Mouse (Mus musculus) heart, adult 2 months (tissue): ENCODE results near the gene Kpna4. TPM values are rescaled to one million over a fixed set of nuclear protein-coding genes. Genes with fewer than 3 reads are reported as not detected.

Source experiments
- DNase-seq, 2 experiments: peaks; one replicate each; pipeline ENCODE4 v3.0.0; 2021
- H3K27ac ChIP-seq: fragments of 200-600 bp; 2 replicates; pipeline ENCODE4 v1.8.1; 2022
- H3K27me3 ChIP-seq: fragments of 200-500 bp; 2 replicates; pipeline ENCODE4 v1.6.1; 2012; ENCODE audit warnings: mild to moderate bottlenecking, low read length, inconsistent platforms, mixed read lengths; ENCODE audit not compliant: control insufficient read depth, insufficient read depth
- H3K36me3 ChIP-seq: fragments of 200-500 bp; 2 replicates; pipeline ENCODE4 v1.6.1; 2012; ENCODE audit warnings: low read length, inconsistent platforms; ENCODE audit not compliant: control insufficient read depth, insufficient read depth
- H3K4me1 ChIP-seq: fragments of 200-500 bp; 2 replicates; pipeline ENCODE4 v1.6.1; 2011; ENCODE audit warnings: low read length; ENCODE audit not compliant: control insufficient read depth, insufficient read depth
- H3K4me3 ChIP-seq: fragments of 200-600 bp; 2 replicates; pipeline ENCODE4 v1.8.1; 2022
- H3K79me2 ChIP-seq: fragments of 200-500 bp; replicated peaks from 2 replicates; pipeline ENCODE4 v1.6.1; 2012; ENCODE audit warnings: mild to moderate bottlenecking, inconsistent platforms, low read length, moderate library complexity, mixed read lengths; ENCODE audit not compliant: control insufficient read depth, insufficient read depth
- H3K9ac ChIP-seq: fragments of 200-500 bp; 2 replicates; pipeline ENCODE4 v1.6.1; 2012; ENCODE audit warnings: low read depth, mild to moderate bottlenecking, control low read depth, inconsistent platforms, low read length, mixed read lengths
- CTCF ChIP-seq: fragments of 200-600 bp; IDR thresholded peaks from 2 replicates; pipeline ENCODE4 v1.8.1; 2022; ENCODE audit warnings: antibody characterized with exemption, mild to moderate bottlenecking, moderate library complexity
- EP300 ChIP-seq: fragments of 200-500 bp; IDR thresholded peaks from 2 replicates; pipeline ENCODE4 v1.6.1; 2011; ENCODE audit warnings: low read depth, low read length, control low read depth; ENCODE audit not compliant: insufficient read depth
- POLR2A ChIP-seq: fragments of 200-500 bp; IDR thresholded peaks from 2 replicates; pipeline ENCODE4 v1.6.1; 2011; ENCODE audit warnings: mild to moderate bottlenecking, low read depth, low read length, control low read depth; ENCODE audit not compliant: insufficient read depth
- WGBS: fragments of 180-500 bp; shearing (Covaris S2); methylation state at CpG from one replicate; pipeline ENCODE4 v1.1.7; 2018; 5-methylcytosine and 5-hydroxymethylcytosine counted together
- intact Hi-C: fragments of 180-260 bp; cut with DNase I; formaldehyde crosslinking; loops from one replicate; pipeline ENCODE4 v1.15.1; 2025
- polyA plus RNA-seq: library from polyadenylated mRNA; depleted of rRNA; stranded (reverse); fragments of >200 nt; gene quantifications from 2 replicates; pipeline ENCODE4 v1.2.3, GENCODE M21; 2012
- total RNA-seq, 2 experiments: library from RNA; stranded (reverse); gene quantifications; 2 replicates each; pipeline ENCODE4 v1.2.3; 2021

Gene Kpna4
- total and polyA plus RNA-seq, 3 experiments, result 14.4 to 94.6 (median 81.5) TPM

DNA sequence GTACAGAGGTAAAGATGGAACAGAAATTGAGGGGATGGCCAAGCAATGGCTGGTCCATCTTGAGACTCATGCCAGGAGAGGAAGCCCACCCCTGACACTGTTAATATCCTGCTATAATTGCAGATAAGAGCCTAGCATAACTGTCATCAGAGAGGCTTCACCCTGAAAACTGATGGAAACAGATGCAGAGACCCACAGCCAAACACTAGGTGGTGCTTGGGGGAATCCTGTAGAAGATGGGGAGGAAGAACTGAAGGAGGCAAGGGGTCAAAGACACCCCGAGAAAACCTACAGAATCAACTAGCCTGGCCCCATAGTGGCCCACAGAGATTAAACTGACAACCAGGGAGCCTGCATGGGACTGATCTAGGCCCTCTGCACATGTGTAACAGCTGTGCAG lies 33.5 kb upstream of the Kpna4 start:
- intact Hi-C loops, result no loop called here
- no peak for DNase-seq
- H3K27ac ChIP-seq, result no peak overlapping the region
- H3K9ac ChIP-seq, result no peak overlapping the region
- no peaks in the 10 kb centered on the region for H3K27me3 ChIP-seq
- WGBS, result 55% methylated on average over 1 of the region's 1 CpGs
- no peaks in the 10 kb centered on the region for H3K36me3 ChIP-seq
- no peaks in the 10 kb centered on the region for H3K79me2 ChIP-seq
- TF ChIP-seq POLR2A (no peak), EP300 (no peak), CTCF (no peak)
- no peak overlapping the region for H3K4me3 ChIP-seq
- H3K4me1 ChIP-seq, result no peaks in the 10 kb centered on the region

DNA sequence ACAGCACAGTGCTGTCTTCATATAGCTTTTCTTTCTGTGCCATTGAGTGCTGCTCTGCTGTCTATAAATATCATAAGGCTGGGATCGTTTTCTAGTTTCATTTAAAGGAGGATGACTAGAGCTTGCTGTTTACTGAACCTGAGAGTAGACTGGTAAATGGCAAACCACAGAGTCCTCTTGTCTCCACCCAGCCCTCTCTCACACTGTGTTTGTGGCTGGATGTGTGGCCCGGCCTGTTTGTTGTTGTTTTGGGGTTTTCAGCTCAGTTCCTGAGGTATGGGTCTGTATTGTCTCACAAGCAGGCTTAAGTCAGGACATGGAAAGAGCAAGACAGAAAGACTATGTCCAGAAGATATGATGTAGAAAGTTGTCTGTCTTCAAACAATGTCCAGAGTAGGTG lies 32.6 kb upstream of the Kpna4 start:
- H3K27me3 ChIP-seq, result no peaks in the 10 kb centered on the region
- no peak for DNase-seq
- H3K4me3 ChIP-seq, result no peak overlapping the region
- intact Hi-C loops, result no loop called here
- no peak overlapping the region for H3K27ac ChIP-seq
- no peaks in the 10 kb centered on the region for H3K79me2 ChIP-seq
- H3K4me1 ChIP-seq, result no peaks in the 10 kb centered on the region
- 67% methylated on average over 2 of the region's 2 CpGs for WGBS
- H3K9ac ChIP-seq, result no peak overlapping the region
- H3K36me3 ChIP-seq, result no peaks in the 10 kb centered on the region
- TF ChIP-seq POLR2A (no peak), EP300 (no peak), CTCF (no peak)

DNA sequence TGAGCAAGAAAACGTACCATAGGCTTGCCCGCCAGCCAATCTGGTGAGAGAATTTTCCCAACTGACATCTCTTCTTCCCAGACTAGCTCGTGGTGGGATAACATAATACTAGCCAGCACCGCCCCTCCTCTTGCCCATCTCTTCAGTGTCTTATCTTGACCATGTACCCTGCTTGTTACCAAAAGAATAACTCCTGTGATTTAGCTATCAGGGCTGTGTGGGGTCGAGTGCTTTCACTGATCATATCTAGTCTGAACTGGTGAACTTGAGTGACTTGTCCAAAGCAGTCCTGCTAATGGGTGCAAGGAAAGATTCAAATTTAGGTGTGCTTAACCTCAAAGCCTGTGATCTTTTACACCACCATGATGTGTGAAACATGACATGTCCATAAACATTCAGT lies 31.0 kb upstream of the Kpna4 start:
- DNase-seq, result no peak
- no peak overlapping the region for H3K27ac ChIP-seq
- H3K27me3 ChIP-seq, result no peaks in the 10 kb centered on the region
- no peak overlapping the region for H3K4me3 ChIP-seq
- no peaks in the 10 kb centered on the region for H3K36me3 ChIP-seq
- no peaks in the 10 kb centered on the region for H3K79me2 ChIP-seq
- WGBS, result 76% methylated on average over 5 of the region's 5 CpGs
- intact Hi-C loops, result no loop called here
- no peak overlapping the region for H3K9ac ChIP-seq
- no peaks in the 10 kb centered on the region for H3K4me1 ChIP-seq
- TF ChIP-seq POLR2A (no peak), EP300 (no peak), CTCF (no peak)

DNA sequence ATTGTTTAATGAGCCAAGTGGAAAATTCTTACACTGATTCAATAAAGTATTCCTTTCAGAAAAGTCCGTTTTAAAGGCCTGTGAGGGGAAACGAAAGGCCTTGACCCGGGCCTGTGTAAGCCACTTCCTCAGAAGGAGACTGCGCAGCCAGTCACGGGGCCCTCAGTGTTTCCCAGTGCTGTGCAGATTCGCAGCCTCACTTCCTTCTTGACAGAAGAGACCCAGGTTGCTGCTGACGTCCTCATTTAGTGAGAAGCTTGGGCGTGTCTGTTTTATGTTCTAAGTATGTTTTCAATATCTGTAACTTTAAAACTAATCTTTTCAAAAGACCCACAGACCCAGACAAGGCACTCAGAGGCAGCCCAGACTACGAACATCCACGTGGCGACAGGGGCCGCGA lies 29.6 kb upstream of the Kpna4 start:
- Histone ChIP-seq H3K36me3 (no peaks in the 10 kb centered on the region), H3K9ac (no peak overlapping the region), H3K27me3 (no peaks in the 10 kb centered on the region), H3K79me2 (no peaks in the 10 kb centered on the region), H3K4me1 (no peaks in the 10 kb centered on the region), H3K4me3 (no peak overlapping the region), H3K27ac (no peak overlapping the region)
- intact Hi-C loops, result no loop called here
- TF ChIP-seq CTCF (no peak), POLR2A (no peak), EP300 (no peak)
- WGBS, result 65% methylated on average over 13 of the region's 13 CpGs
- peak; percentile 40 to 73 for DNase-seq

DNA sequence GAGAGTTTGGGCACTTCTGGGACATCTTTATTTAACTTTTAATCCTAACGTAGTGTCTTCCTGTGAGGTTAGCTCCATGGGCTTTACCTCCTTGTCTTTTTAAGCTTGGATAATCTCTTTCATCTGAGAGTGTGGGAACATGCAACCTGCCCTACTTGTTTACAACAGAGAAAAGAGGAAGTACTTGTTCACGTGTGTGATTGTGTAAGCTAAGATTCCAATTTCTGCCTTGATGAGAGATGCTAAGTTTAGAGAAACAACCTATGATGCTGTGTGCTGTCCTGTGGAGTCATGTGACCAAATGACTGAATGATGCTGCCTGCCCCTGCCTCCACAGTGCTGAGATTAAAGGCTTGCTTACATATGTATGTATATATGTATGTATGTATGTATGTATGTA lies 27.8 kb upstream of the Kpna4 start:
- Histone ChIP-seq H3K36me3 (no peaks in the 10 kb centered on the region), H3K27me3 (no peaks in the 10 kb centered on the region), H3K9ac (no peak overlapping the region), H3K27ac (no peak overlapping the region), H3K79me2 (no peaks in the 10 kb centered on the region), H3K4me1 (no peaks in the 10 kb centered on the region), H3K4me3 (no peak overlapping the region)
- no peak for DNase-seq
- intact Hi-C loops, result no loop called here
- TF ChIP-seq CTCF, result no peak
- no peak for TF ChIP-seq EP300
- no peak for TF ChIP-seq POLR2A
- WGBS, result 61% methylated on average over 2 of the region's 2 CpGs

DNA sequence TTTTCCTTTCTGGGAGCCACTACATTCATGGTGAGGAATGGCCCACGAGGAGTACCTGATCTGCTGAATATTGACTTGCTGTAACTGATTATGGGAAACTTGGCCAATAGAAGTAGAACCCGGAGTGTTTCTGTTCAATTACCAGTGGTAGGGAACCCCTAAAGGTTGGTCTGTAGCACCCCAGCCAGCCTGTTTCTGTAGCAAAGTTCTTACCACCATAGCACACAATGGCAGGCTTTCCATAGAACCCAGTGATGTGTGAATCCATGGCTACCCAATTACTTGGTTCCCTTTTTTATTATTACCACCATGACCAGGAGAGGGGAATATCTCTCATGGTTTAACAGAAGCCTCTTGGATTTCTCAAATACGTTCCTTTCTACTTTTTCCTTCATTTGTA lies 24.0 kb upstream of the Kpna4 start:
- Histone ChIP-seq H3K27me3 (no peaks in the 10 kb centered on the region), H3K4me1 (no peaks in the 10 kb centered on the region), H3K4me3 (no peak overlapping the region), H3K36me3 (no peaks in the 10 kb centered on the region), H3K79me2 (no peaks in the 10 kb centered on the region), H3K27ac (no peak overlapping the region), H3K9ac (no peak overlapping the region)
- TF ChIP-seq CTCF, result no peak
- no peak for TF ChIP-seq EP300
- no peak for TF ChIP-seq POLR2A
- intact Hi-C loops, result no loop called here
- DNase-seq, result no peak
- 91% methylated on average over 3 of the region's 3 CpGs for WGBS
